21 mouse cellular contexts compared by ENCODE assay signal in the genomic region with DNA sequence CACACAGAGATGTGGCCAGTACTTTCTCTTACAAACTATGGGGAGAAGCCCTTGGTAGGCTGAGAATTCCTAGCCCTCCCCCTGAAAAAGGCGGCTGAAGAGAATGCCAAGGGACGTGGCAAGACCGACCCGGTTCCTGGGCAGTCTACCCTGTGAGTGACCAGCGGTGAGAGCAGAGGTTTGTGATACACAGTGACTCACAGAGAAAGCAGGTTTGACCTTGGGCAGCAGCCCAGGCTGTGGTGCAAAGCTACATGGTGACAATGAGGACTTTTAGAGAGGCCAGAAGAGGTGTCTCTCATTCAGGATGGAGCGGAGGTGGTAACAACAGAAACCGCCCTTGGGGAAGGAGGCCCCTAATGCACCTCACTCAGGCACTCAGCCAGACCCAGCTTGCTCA. TPM values are rescaled to one million over a fixed set of nuclear protein-coding genes. Genes with fewer than 3 reads are reported as not detected.
DNase-seq lines count a peak whose midpoint lies in the region; ATAC-seq and TF ChIP-seq lines count a peak whose summit lies in the region.
"Had no signal": no experiment of that assay in that cellular context is flagged by ENCODE, and none has a peak within 500 bp of the region (broad histone marks: within the 10 kb centered on the region; RNA-seq: fewer than 3 reads in every experiment).

No protein-coding gene starts in this region.

- no peak overlapping the region for H3K4me2 ChIP-seq in forebrain, postnatal 0 days (ENCODE audit: low read depth)
- no peak overlapping the region for H3K4me2 ChIP-seq in heart, embryonic 16.5 days (ENCODE audit: low read depth, low read length)
- no peak overlapping the region for H3K4me2 ChIP-seq in hindbrain, embryonic 13.5 days
- H3K4me2 ChIP-seq: embryonic facial prominence, embryonic 13.5 days; forebrain, embryonic 12.5 days; liver, embryonic 13.5 days; stomach, embryonic 15.5 days had no signal

- no peak overlapping the region for H3K4me3 ChIP-seq in forebrain, embryonic 10.5 days
- H3K4me3 ChIP-seq in forebrain, postnatal 0 days (ENCODE audit: low read depth, low read length) = no peak overlapping the region
- no peak overlapping the region for H3K4me3 ChIP-seq in heart, embryonic 16.5 days (ENCODE audit: low read length)
- H3K4me3 ChIP-seq in hindbrain, embryonic 13.5 days = no peak overlapping the region
- H3K4me3 ChIP-seq: embryonic facial prominence, embryonic 13.5 days; forebrain, embryonic 12.5 days; liver, embryonic 13.5 days; stomach, embryonic 15.5 days had no signal

- H3K27me3 ChIP-seq in forebrain, embryonic 10.5 days (ENCODE audit: poor library complexity, severe bottlenecking) = no peaks in the 10 kb centered on the region
- H3K27me3 ChIP-seq in forebrain, postnatal 0 days (ENCODE audit: insufficient read depth, low read length) = no peaks in the 10 kb centered on the region
- H3K27me3 ChIP-seq in heart, embryonic 16.5 days (ENCODE audit: control insufficient read depth, insufficient read depth, low read length) = no peaks in the 10 kb centered on the region
- H3K27me3 ChIP-seq in hindbrain, embryonic 13.5 days = no peaks in the 10 kb centered on the region
- H3K27me3 ChIP-seq: embryonic facial prominence, embryonic 13.5 days; forebrain, embryonic 12.5 days; liver, embryonic 13.5 days; stomach, embryonic 15.5 days had no signal

- peaks cover 18% of the 10 kb centered on the region for H3K4me1 ChIP-seq in forebrain, embryonic 10.5 days
- peaks cover 10% of the 10 kb centered on the region for H3K4me1 ChIP-seq in forebrain, postnatal 0 days (ENCODE audit: insufficient read depth)
- H3K4me1 ChIP-seq in heart, embryonic 16.5 days (ENCODE audit: control insufficient read depth, insufficient read depth, low read length) = peaks cover 61% of the 10 kb centered on the region
- peaks cover 11% of the 10 kb centered on the region for H3K4me1 ChIP-seq in hindbrain, embryonic 13.5 days (replicated peaks)
- H3K4me1 ChIP-seq: liver, embryonic 13.5 days had no signal

- H3K9ac ChIP-seq in forebrain, postnatal 0 days = no peak overlapping the region
- H3K9ac ChIP-seq in heart, embryonic 16.5 days (ENCODE audit: low read length) = 0 out of 2 replicates have a peak overlapping the region, but pooled peaks have one; percentile 17
- no peak overlapping the region for H3K9ac ChIP-seq in hindbrain, embryonic 13.5 days
- H3K9ac ChIP-seq: embryonic facial prominence, embryonic 13.5 days; forebrain, embryonic 12.5 days; liver, embryonic 13.5 days; stomach, embryonic 15.5 days had no signal

- WGBS in forebrain, embryonic 10.5 days = 96% methylated on average over 7 of the region's 7 CpGs
- 92% methylated on average over 7 of the region's 7 CpGs for WGBS in forebrain, postnatal 0 days
- WGBS in heart, embryonic 16.5 days = 65% methylated on average over 7 of the region's 7 CpGs
- 89% methylated on average over 7 of the region's 7 CpGs for WGBS in hindbrain, embryonic 13.5 days

- ATAC-seq in forebrain, postnatal 0 days = no peak
- ATAC-seq in heart, embryonic 16.5 days (replicated peaks; ENCODE audit: extremely low read depth, insufficient read depth, low FRiP score) = peak; percentile 47
- ATAC-seq in hindbrain, embryonic 13.5 days (ENCODE audit: low FRiP score) = no peak

- no peaks in the 10 kb centered on the region for H3K9me3 ChIP-seq in forebrain, embryonic 10.5 days
- H3K9me3 ChIP-seq in forebrain, postnatal 0 days (ENCODE audit: low read length) = no peaks in the 10 kb centered on the region
- H3K9me3 ChIP-seq in heart, embryonic 16.5 days (replicated peaks; ENCODE audit: control insufficient read depth, low read length) = no peaks in the 10 kb centered on the region
- H3K9me3 ChIP-seq in hindbrain, embryonic 13.5 days = 0 out of 2 replicates have a peak, but pooled peaks cover 4% of the 10 kb centered on the region
- H3K9me3 ChIP-seq: embryonic facial prominence, embryonic 13.5 days; forebrain, embryonic 12.5 days; liver, embryonic 13.5 days; stomach, embryonic 15.5 days had no signal

- 0 out of 2 replicates have a peak overlapping the region, but pooled peaks have one; percentile 1 for H3K27ac ChIP-seq in forebrain, embryonic 10.5 days
- no peak overlapping the region for H3K27ac ChIP-seq in forebrain, postnatal 0 days (ENCODE audit: low read depth, low read length)
- peak overlapping the region; percentile 98 for H3K27ac ChIP-seq in heart, embryonic 16.5 days (ENCODE audit: low read length)
- no peak overlapping the region for H3K27ac ChIP-seq in hindbrain, embryonic 13.5 days
- H3K27ac ChIP-seq: embryonic facial prominence, embryonic 13.5 days; forebrain, embryonic 12.5 days; liver, embryonic 13.5 days; stomach, embryonic 15.5 days had no signal

- TF ChIP-seq CTCF in forebrain, postnatal 0 days (IDR thresholded peaks at IDR 0.05; ENCODE audit: low read depth) = no peak

- DNase-seq in forebrain, embryonic 10.5 days (ENCODE audit: extremely low spot score, low spot score) = no peak
- DNase-seq in forebrain, postnatal 0 days = no peak
- DNase-seq in 3134 (ENCODE audit: extremely low read depth, insufficient read length, low spot score) = peak; percentile 47
- DNase-seq in adrenal gland, adult 8-10 months = peak; percentile 69
- no peak for DNase-seq in spleen, postnatal 10 days (ENCODE audit: low spot score in 2 of 2)
- DNase-seq in kidney, adult 11 months = no peak
- DNase-seq: B cell, adult 2 months; cerebellum, adult 11-12 months; cerebellum, postnatal 36 days; kidney, adult 8-10 months; layer of hippocampus, postnatal 36 days; left cerebral cortex, postnatal 4 days; liver, embryonic 13.5 days; thymus, postnatal 14 days had no signal

- peaks cover 9% of the 10 kb centered on the region; the same call in 1 of the 2 replicates for H3K36me3 ChIP-seq in forebrain, embryonic 10.5 days (replicated peaks)
- no peaks in the 10 kb centered on the region for H3K36me3 ChIP-seq in forebrain, postnatal 0 days (ENCODE audit: insufficient read depth)
- peaks cover 15% of the 10 kb centered on the region for H3K36me3 ChIP-seq in heart, embryonic 16.5 days (ENCODE audit: control insufficient read depth, insufficient read depth)
- H3K36me3 ChIP-seq in hindbrain, embryonic 13.5 days = peaks cover 8% of the 10 kb centered on the region
- H3K36me3 ChIP-seq: embryonic facial prominence, embryonic 13.5 days; forebrain, embryonic 12.5 days; liver, embryonic 13.5 days; stomach, embryonic 15.5 days had no signal

RNA-seq across cellular contexts. Expression of gene Fam189a2, which starts 59.4 kb away (rescaled TPM):
- 0.38 and 0.52 TPM in 2 replicates for polyA plus RNA-seq in forebrain, embryonic 10.5 days (2016; fragmentation: Nextera tagmentation; extraction: Ambion mirVana)
- total RNA-seq in forebrain, postnatal 0 days (2014; rRNA removed) = 8.2 and 8.4 TPM in 2 replicates
- 1.8 and 2.5 TPM in 2 replicates for polyA plus RNA-seq in forebrain, postnatal 0 days (2015; fragmentation: Nextera tagmentation; extraction: Ambion mirVana)
- total RNA-seq in adrenal gland, adult 8-10 months (2022) = 10 to 100 TPM in 2 of 4 experiments, 1 to 10 TPM in 2; 8.0 to 16.6 (median 11.7) TPM
- 5.6 and 6.0 TPM in 2 replicates for polyA plus RNA-seq in heart, embryonic 16.5 days (2015; fragmentation: Nextera tagmentation; extraction: Ambion mirVana)
- 1.5 and 1.6 TPM in 2 replicates for polyA plus RNA-seq in hindbrain, embryonic 13.5 days (2015; fragmentation: Nextera tagmentation; extraction: Ambion mirVana)
- total RNA-seq: granulocyte monocyte progenitor cell, adult 5-6 weeks; monocyte, adult 5-6 weeks had no signal

Comparison
In these comparisons a context has a peak if more than half of its experiments do, and no peak if none do; other contexts are left out.
1. H3K27ac ChIP-seq: peak in forebrain, embryonic 10.5 days (single experiment) and heart, embryonic 16.5 days (single experiment); none in forebrain, postnatal 0 days (single experiment) and hindbrain, embryonic 13.5 days (single experiment).
2. DNase-seq: peak in 3134 (single experiment) and adrenal gland, adult 8-10 months (single experiment); none in forebrain, embryonic 10.5 days (single experiment), forebrain, postnatal 0 days (single experiment), spleen, postnatal 10 days (0 of 2) and kidney, adult 11 months (single experiment).